Mouse (Mus musculus): ENCODE results near the gene Rnf187. TPM values are rescaled to one million over a fixed set of nuclear protein-coding genes. Genes with fewer than 3 reads are reported as not detected.

Gene Rnf187
- polyA plus RNA-seq, 1 experiment, result 245 TPM

DNA sequence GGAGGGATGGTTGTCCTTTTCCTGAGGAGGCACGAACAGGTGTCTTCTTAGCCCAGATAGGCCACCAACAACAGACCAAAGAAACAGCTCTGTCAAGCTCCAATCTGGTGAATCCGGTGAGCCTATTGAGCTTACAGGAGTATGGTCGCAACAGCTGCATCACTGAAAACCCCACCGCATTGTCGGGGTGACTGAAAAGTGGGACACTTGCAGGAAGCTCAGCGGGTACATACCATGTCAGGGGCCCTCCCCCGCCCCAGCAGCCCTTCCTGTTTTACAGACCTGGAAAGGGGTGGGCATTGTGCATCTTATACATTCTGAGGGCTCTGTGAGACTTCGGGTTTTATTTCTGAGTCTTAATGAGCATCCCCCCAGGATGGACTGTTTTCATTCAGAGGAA is 55.0 kb downstream of the Rnf187 start:
- TF ChIP-seq USF1 (IDR thresholded peaks at IDR 0.05; ENCODE audit: low read depth) (no peak), CTCF (IDR thresholded peaks at IDR 0.05; ENCODE audit: control insufficient read depth, insufficient read depth, insufficient read length) (no peak), MAX (IDR thresholded peaks at IDR 0.05) (no peak), CEBPB (IDR thresholded peaks at IDR 0.05; ENCODE audit: low read depth) (no peak), MYOG (IDR thresholded peaks at IDR 0.05; ENCODE audit: control insufficient read depth, extremely low read depth, insufficient read length) (no peak), MYOD1 (IDR thresholded peaks at IDR 0.05; ENCODE audit: control insufficient read depth, insufficient read length, low read depth) (no peak), FOSL1 (IDR thresholded peaks at IDR 0.05; ENCODE audit: insufficient read depth, low read length, poor library complexity, severe bottlenecking) (no peak)
- Histone ChIP-seq H3K4me3 (ENCODE audit: insufficient read depth, poor library complexity, severe bottlenecking) (no peak overlapping the region), H3K79me2 (ENCODE audit: control insufficient read depth, insufficient read depth) (no peaks in the 10 kb centered on the region), H3K36me3 (ENCODE audit: control insufficient read depth, insufficient read depth) (peaks cover 19% of the 10 kb centered on the region), H3ac (ENCODE audit: control insufficient read depth, insufficient read length, low read depth) (no peak overlapping the region), H3K27me3 (ENCODE audit: control insufficient read depth, insufficient read depth, insufficient read length) (no peaks in the 10 kb centered on the region), H3K79me3 (ENCODE audit: low read depth) (no peaks in the 10 kb centered on the region)

Small RNA genes lying within 50 kb of the gene (microRNA-seq; reads per million reads assigned to microRNA genes)
- 0.24 reads per million for gene Gm44313 (ENCODE audit: borderline microRNAs expressed)

Other genes starting within 250 kb of the Rnf187 start
- not detected for gene Olfr319, start 239.8 kb downstream of the Rnf187 start, polyA plus RNA-seq (2012; fragmentation: generic; extraction: Trizol)
- not detected for gene Olfr318, start 214.9 kb downstream of the Rnf187 start, polyA plus RNA-seq (2012; fragmentation: generic; extraction: Trizol)
- gene Olfr317, start 199.7 kb downstream of the Rnf187 start, polyA plus RNA-seq (2012; fragmentation: generic; extraction: Trizol), result not detected
- not detected for gene Olfr316, start 186.2 kb downstream of the Rnf187 start, polyA plus RNA-seq (2012; fragmentation: generic; extraction: Trizol)
- not detected for gene Olfr315, start 165.7 kb downstream of the Rnf187 start, polyA plus RNA-seq (2012; fragmentation: generic; extraction: Trizol)
- not detected for gene Olfr314, start 156.0 kb downstream of the Rnf187 start, polyA plus RNA-seq (2012; fragmentation: generic; extraction: Trizol)
- not detected for gene Fam183b, start 137.0 kb downstream of the Rnf187 start, polyA plus RNA-seq (2012; fragmentation: generic; extraction: Trizol)
- not detected for gene Olfr313, start 123.9 kb downstream of the Rnf187 start, polyA plus RNA-seq (2012; fragmentation: generic; extraction: Trizol)
- gene Olfr312, start 109.7 kb downstream of the Rnf187 start, polyA plus RNA-seq (2012; fragmentation: generic; extraction: Trizol), result not detected
- gene Olfr311, start 99.7 kb downstream of the Rnf187 start, polyA plus RNA-seq (2012; fragmentation: generic; extraction: Trizol), result not detected
- gene Gm12258, start 91.8 kb downstream of the Rnf187 start, polyA plus RNA-seq (2012; fragmentation: generic; extraction: Trizol), result 0.32 TPM
- gene 2810021J22Rik, start 71.7 kb downstream of the Rnf187 start, polyA plus RNA-seq (2012; fragmentation: generic; extraction: Trizol), result 2.2 TPM
- gene Zfp39, start 34.7 kb downstream of the Rnf187 start, polyA plus RNA-seq (2012; fragmentation: generic; extraction: Trizol), result 0.64 TPM
- not detected for gene Btnl10, start 21.0 kb downstream of the Rnf187 start, polyA plus RNA-seq (2012; fragmentation: generic; extraction: Trizol)
- 1.6 TPM for gene Hist3h2ba, start 10.0 kb upstream of the Rnf187 start, polyA plus RNA-seq (2012; fragmentation: generic; extraction: Trizol)
- gene Hist3h2a, start 15.8 kb upstream of the Rnf187 start, polyA plus RNA-seq (2012; fragmentation: generic; extraction: Trizol), result 11.4 TPM
- 0.22 TPM for gene Trim17, start 15.8 kb upstream of the Rnf187 start, polyA plus RNA-seq (2012; fragmentation: generic; extraction: Trizol)
- 15.1 TPM for gene Trim11, start 39.2 kb upstream of the Rnf187 start, polyA plus RNA-seq (2012; fragmentation: generic; extraction: Trizol)
- gene Obscn, start 197.5 kb upstream of the Rnf187 start, polyA plus RNA-seq (2012; fragmentation: generic; extraction: Trizol), result 0.02 TPM
- gene Iba57, start 224.8 kb upstream of the Rnf187 start, polyA plus RNA-seq (2012; fragmentation: generic; extraction: Trizol), result 3.5 TPM
- 0.02 TPM for gene Gjc2, start 244.3 kb upstream of the Rnf187 start, polyA plus RNA-seq (2012; fragmentation: generic; extraction: Trizol)

Measured in C2C12 (cell line).